Mouse (Mus musculus) liver, embryonic 14.5 days (tissue): ENCODE results near the gene Pacsin2.

Experiments
- CTCF ChIP-seq: IDR thresholded peaks from 2 replicates; pipeline ENCODE4 v1.5.1; 2016; ENCODE audit warnings: antibody characterized with exemption, low read depth, control low read depth
- EP300 ChIP-seq: IDR thresholded peaks from 2 replicates; pipeline ENCODE4 v1.6.1; 2016; ENCODE audit warnings: antibody characterized with exemption, low read depth

DNA sequence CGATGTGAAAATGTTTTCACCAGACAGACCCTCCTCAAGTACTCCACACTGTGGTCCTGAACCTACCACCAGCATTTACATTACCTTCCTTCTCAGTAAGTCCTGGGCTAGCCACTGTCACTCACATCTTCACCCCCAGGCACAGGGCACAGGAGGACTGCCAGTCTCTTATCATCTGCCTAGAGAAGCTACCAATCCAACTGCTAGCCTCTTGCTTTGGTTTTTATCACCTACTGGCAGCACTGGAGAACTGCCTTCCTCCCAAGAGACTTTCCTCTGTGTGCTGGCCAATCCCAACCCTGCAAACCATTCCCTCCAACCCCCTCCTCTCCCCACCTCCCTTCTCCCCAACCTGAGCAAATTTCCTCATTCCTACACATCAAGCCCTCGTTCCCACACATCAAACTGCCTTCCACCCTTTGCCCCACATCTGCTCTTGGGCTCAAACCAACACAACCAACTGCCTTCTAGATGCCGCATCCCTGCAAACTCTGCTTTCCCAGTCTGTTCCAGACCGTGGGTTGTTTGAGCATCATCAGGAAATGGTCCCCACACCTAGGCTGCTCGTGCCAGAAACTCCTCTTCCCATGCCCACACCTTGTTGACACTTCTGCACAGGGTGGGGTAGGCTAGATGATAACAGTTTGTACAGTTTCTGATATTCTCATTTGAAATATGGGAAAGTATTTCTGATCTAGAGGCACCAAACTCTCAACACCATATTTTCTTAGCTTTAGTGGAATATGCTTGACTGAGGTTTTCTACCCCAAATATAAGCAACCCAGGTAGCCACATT is 40.6 kb downstream of the Pacsin2 start:
- peak; percentile 70 for TF ChIP-seq EP300
- TF ChIP-seq CTCF = peak; percentile 77
